Mouse (Mus musculus): Measurements from ENCODE around the gene H2al2a. TPM values are rescaled to one million over a fixed set of nuclear protein-coding genes. Genes with fewer than 3 reads are reported as not detected.

Gene H2al2a
- polyA plus RNA-seq, 1 experiment = not detected

GRCm38 (mm10) chr2:18015581-18015980 lies 18.8 kb upstream of the H2al2a start:
- no peaks in the 10 kb centered on the region for H3K36me3 ChIP-seq (ENCODE audit: control insufficient read depth, insufficient read depth, low read length, poor library complexity, severe bottlenecking)
- H3K9me3 ChIP-seq (replicated peaks; ENCODE audit: control insufficient read depth, insufficient read depth, low read length, poor library complexity, severe bottlenecking) = peaks cover 15% of the 10 kb centered on the region
- TF ChIP-seq POLR2A (IDR thresholded peaks at IDR 0.05; ENCODE audit: insufficient read depth, low read length) (no peak), EP300 (IDR thresholded peaks at IDR 0.05; ENCODE audit: insufficient read depth, low read depth, low read length) (no peak), CTCF (IDR thresholded peaks at IDR 0.05; ENCODE audit: low read depth, low read length) (no peak)
- H3K9ac ChIP-seq (ENCODE audit: low read depth, poor library complexity, severe bottlenecking) = no peak overlapping the region
- no peak overlapping the region for H3K4me3 ChIP-seq (ENCODE audit: low read depth, low read length)
- no peak overlapping the region for H3K27ac ChIP-seq (ENCODE audit: insufficient read depth, low read length)
- H3K4me1 ChIP-seq (ENCODE audit: control insufficient read depth, insufficient read depth, low read length) = no peaks in the 10 kb centered on the region
- no peaks in the 10 kb centered on the region for H3K27me3 ChIP-seq (ENCODE audit: control insufficient read depth, insufficient read depth, low read length, poor library complexity, severe bottlenecking)

GRCm38 (mm10) chr2:18012866-18013265 lies 16.1 kb upstream of the H2al2a start:
- Histone ChIP-seq H3K9ac (ENCODE audit: low read depth, poor library complexity, severe bottlenecking) (no peak overlapping the region), H3K4me3 (ENCODE audit: low read depth, low read length) (no peak overlapping the region), H3K27me3 (ENCODE audit: control insufficient read depth, insufficient read depth, low read length, poor library complexity, severe bottlenecking) (no peaks in the 10 kb centered on the region), H3K36me3 (ENCODE audit: control insufficient read depth, insufficient read depth, low read length, poor library complexity, severe bottlenecking) (no peaks in the 10 kb centered on the region), H3K4me1 (ENCODE audit: control insufficient read depth, insufficient read depth, low read length) (no peaks in the 10 kb centered on the region), H3K27ac (ENCODE audit: insufficient read depth, low read length) (no peak overlapping the region), H3K9me3 (replicated peaks; ENCODE audit: control insufficient read depth, insufficient read depth, low read length, poor library complexity, severe bottlenecking) (no peaks in the 10 kb centered on the region; the same call in 1 of the 2 replicates)
- TF ChIP-seq EP300 (IDR thresholded peaks at IDR 0.05; ENCODE audit: insufficient read depth, low read depth, low read length) = no peak
- TF ChIP-seq POLR2A (IDR thresholded peaks at IDR 0.05; ENCODE audit: insufficient read depth, low read length) = no peak
- no peak for TF ChIP-seq CTCF (IDR thresholded peaks at IDR 0.05; ENCODE audit: low read depth, low read length)

GRCm38 (mm10) chr2:18011226-18011625 lies 14.5 kb upstream of the H2al2a start:
- H3K36me3 ChIP-seq (ENCODE audit: control insufficient read depth, insufficient read depth, low read length, poor library complexity, severe bottlenecking) = no peaks in the 10 kb centered on the region
- no peak overlapping the region for H3K4me3 ChIP-seq (ENCODE audit: low read depth, low read length)
- no peaks in the 10 kb centered on the region; the same call in 1 of the 2 replicates for H3K9me3 ChIP-seq (replicated peaks; ENCODE audit: control insufficient read depth, insufficient read depth, low read length, poor library complexity, severe bottlenecking)
- H3K27ac ChIP-seq (ENCODE audit: insufficient read depth, low read length) = no peak overlapping the region
- TF ChIP-seq EP300 (IDR thresholded peaks at IDR 0.05; ENCODE audit: insufficient read depth, low read depth, low read length) = no peak
- no peak for TF ChIP-seq POLR2A (IDR thresholded peaks at IDR 0.05; ENCODE audit: insufficient read depth, low read length)
- TF ChIP-seq CTCF (IDR thresholded peaks at IDR 0.05; ENCODE audit: low read depth, low read length) = no peak
- no peak overlapping the region for H3K9ac ChIP-seq (ENCODE audit: low read depth, poor library complexity, severe bottlenecking)
- no peaks in the 10 kb centered on the region for H3K27me3 ChIP-seq (ENCODE audit: control insufficient read depth, insufficient read depth, low read length, poor library complexity, severe bottlenecking)
- no peaks in the 10 kb centered on the region for H3K4me1 ChIP-seq (ENCODE audit: control insufficient read depth, insufficient read depth, low read length)

- TF ChIP-seq EP300 (IDR thresholded peaks at IDR 0.05; ENCODE audit: insufficient read depth, low read depth, low read length) (no peak), POLR2A (IDR thresholded peaks at IDR 0.05; ENCODE audit: insufficient read depth, low read length) (no peak), CTCF (IDR thresholded peaks at IDR 0.05; ENCODE audit: low read depth, low read length) (no peak)
- Histone ChIP-seq H3K4me3 (ENCODE audit: low read depth, low read length) (no peak overlapping the region), H3K27ac (ENCODE audit: insufficient read depth, low read length) (no peak overlapping the region)
Measured at GRCm38 (mm10) chr2:18005137-18005536, 8.4 kb upstream of the H2al2a start.

GRCm38 (mm10) chr2:18004286-18004685 lies 7.5 kb upstream of the H2al2a start:
- H3K4me1 ChIP-seq (ENCODE audit: control insufficient read depth, insufficient read depth, low read length) = peaks cover 4% of the 10 kb centered on the region
- no peak overlapping the region for H3K4me3 ChIP-seq (ENCODE audit: low read depth, low read length)
- H3K9ac ChIP-seq (ENCODE audit: low read depth, poor library complexity, severe bottlenecking) = no peak overlapping the region
- H3K36me3 ChIP-seq (ENCODE audit: control insufficient read depth, insufficient read depth, low read length, poor library complexity, severe bottlenecking) = no peaks in the 10 kb centered on the region
- no peaks in the 10 kb centered on the region for H3K27me3 ChIP-seq (ENCODE audit: control insufficient read depth, insufficient read depth, low read length, poor library complexity, severe bottlenecking)
- H3K27ac ChIP-seq (ENCODE audit: insufficient read depth, low read length) = no peak overlapping the region
- no peaks in the 10 kb centered on the region for H3K9me3 ChIP-seq (replicated peaks; ENCODE audit: control insufficient read depth, insufficient read depth, low read length, poor library complexity, severe bottlenecking)
- no peak for TF ChIP-seq CTCF (IDR thresholded peaks at IDR 0.05; ENCODE audit: low read depth, low read length)
- TF ChIP-seq POLR2A (IDR thresholded peaks at IDR 0.05; ENCODE audit: insufficient read depth, low read length) = no peak
- TF ChIP-seq EP300 (IDR thresholded peaks at IDR 0.05; ENCODE audit: insufficient read depth, low read depth, low read length) = no peak

More at GRCm38 (mm10) chr2:18005137-18005536, 8.4 kb upstream of the H2al2a start:
- peaks cover 4% of the 10 kb centered on the region for H3K4me1 ChIP-seq (ENCODE audit: control insufficient read depth, insufficient read depth, low read length)
- no peaks in the 10 kb centered on the region for H3K36me3 ChIP-seq (ENCODE audit: control insufficient read depth, insufficient read depth, low read length, poor library complexity, severe bottlenecking)
- no peak overlapping the region for H3K9ac ChIP-seq (ENCODE audit: low read depth, poor library complexity, severe bottlenecking)
- no peaks in the 10 kb centered on the region for H3K27me3 ChIP-seq (ENCODE audit: control insufficient read depth, insufficient read depth, low read length, poor library complexity, severe bottlenecking)
- no peaks in the 10 kb centered on the region; the same call in 1 of the 2 replicates for H3K9me3 ChIP-seq (replicated peaks; ENCODE audit: control insufficient read depth, insufficient read depth, low read length, poor library complexity, severe bottlenecking)

GRCm38 (mm10) chr2:18002306-18002705 lies 5.5 kb upstream of the H2al2a start:
- Histone ChIP-seq H3K27ac (ENCODE audit: insufficient read depth, low read length) (no peak overlapping the region), H3K9me3 (replicated peaks; ENCODE audit: control insufficient read depth, insufficient read depth, low read length, poor library complexity, severe bottlenecking) (no peaks in the 10 kb centered on the region), H3K9ac (ENCODE audit: low read depth, poor library complexity, severe bottlenecking) (no peak overlapping the region), H3K36me3 (ENCODE audit: control insufficient read depth, insufficient read depth, low read length, poor library complexity, severe bottlenecking) (no peaks in the 10 kb centered on the region), H3K4me1 (ENCODE audit: control insufficient read depth, insufficient read depth, low read length) (peaks cover 4% of the 10 kb centered on the region), H3K27me3 (ENCODE audit: control insufficient read depth, insufficient read depth, low read length, poor library complexity, severe bottlenecking) (no peaks in the 10 kb centered on the region), H3K4me3 (ENCODE audit: low read depth, low read length) (no peak overlapping the region)
- no peak for TF ChIP-seq EP300 (IDR thresholded peaks at IDR 0.05; ENCODE audit: insufficient read depth, low read depth, low read length)
- no peak for TF ChIP-seq POLR2A (IDR thresholded peaks at IDR 0.05; ENCODE audit: insufficient read depth, low read length)
- TF ChIP-seq CTCF (IDR thresholded peaks at IDR 0.05; ENCODE audit: low read depth, low read length) = no peak

All from ES-Bruce4 (cell line).